Mouse (Mus musculus) lung, postnatal 0 days (tissue): ENCODE measurements at regions not wholly inside any gene's neighbourhood (a gene's known extent, or its start where the extent isn't known, plus 50 kb on each side); places are given as distances from the start of the nearest gene placed in this dataset.

Experiments
- CTCF ChIP-seq: IDR thresholded peaks from 2 replicates; pipeline ENCODE4 v1.5.1; 2016; ENCODE audit warnings: antibody characterized with exemption, mild to moderate bottlenecking
- EP300 ChIP-seq: IDR thresholded peaks from 2 replicates; pipeline ENCODE4 v1.6.1; 2016; ENCODE audit warnings: antibody characterized with exemption, mild to moderate bottlenecking, control low read depth

- TF ChIP-seq EP300 = no peak
- peak; percentile 67 for TF ChIP-seq CTCF
These were observed 50.3 kb upstream of the Arl4c start for GRCm38 (mm10) chr1:88752332-88752731.
